Mouse (Mus musculus) heart, embryonic 13.5 days (tissue): ENCODE data around the gene Lrp11. TPM values are rescaled to one million over a fixed set of nuclear protein-coding genes. Genes with fewer than 3 reads are reported as not detected.

Experiments used
- ATAC-seq: fragments of 200-750 bp; cut with Nextera tagmentation; 2 replicates; pipeline ENCODE4 v1.8.0; 2017; ENCODE audit warnings: moderate TSS enrichment; ENCODE audit not compliant: insufficient number of reproducible peaks, low FRiP score, low TSS enrichment; ENCODE audit errors: extremely low read depth
- H3K27ac ChIP-seq: fragments of 300-500 bp; sonication (generic); replicated peaks from 2 replicates; pipeline ENCODE4 v1.5.1; 2015; ENCODE audit warnings: moderate library complexity, mild to moderate bottlenecking, inconsistent platforms
- H3K27me3 ChIP-seq: fragments of 300-500 bp; sonication (generic); replicated peaks from 2 replicates; pipeline ENCODE4 v1.6.1; 2015; ENCODE audit warnings: mild to moderate bottlenecking, inconsistent platforms
- H3K36me3 ChIP-seq: fragments of 300-500 bp; sonication (generic); 2 replicates; pipeline ENCODE4 v1.6.1; 2015; ENCODE audit warnings: mild to moderate bottlenecking, inconsistent platforms
- H3K4me1 ChIP-seq: fragments of 300-500 bp; sonication (generic); 2 replicates; pipeline ENCODE4 v1.6.1; 2015; ENCODE audit warnings: inconsistent platforms
- H3K4me2 ChIP-seq: fragments of 300-500 bp; sonication (generic); 2 replicates; pipeline ENCODE4 v1.6.1; 2015; ENCODE audit warnings: inconsistent platforms, mild to moderate bottlenecking, moderate library complexity
- H3K4me3 ChIP-seq: fragments of 300-500 bp; sonication (generic); 2 replicates; pipeline ENCODE4 v1.5.1; 2015; ENCODE audit warnings: moderate library complexity, mild to moderate bottlenecking, inconsistent platforms
- H3K9ac ChIP-seq: fragments of 300-500 bp; sonication (generic); 2 replicates; pipeline ENCODE4 v1.6.1; 2015; ENCODE audit warnings: inconsistent platforms, mild to moderate bottlenecking, moderate library complexity
- H3K9me3 ChIP-seq: fragments of 300-500 bp; sonication (generic); 2 replicates; pipeline ENCODE4 v1.6.1; 2016; ENCODE audit warnings: inconsistent platforms
- WGBS: fragments of 180-500 bp; shearing (Covaris S2); methylation state at CpG from one replicate; pipeline ENCODE4 v1.1.7; 2015; ENCODE audit warnings: mixed read lengths; 5-methylcytosine and 5-hydroxymethylcytosine counted together
- polyA plus RNA-seq: library from polyadenylated mRNA; unstranded; fragments of >200 nt; fragmentation: Nextera tagmentation; extraction: Ambion mirVana; gene quantifications from 2 replicates; pipeline ENCODE4 v1.2.1, GENCODE M21; 2015

Gene Lrp11
- polyA plus RNA-seq, result 1.5 and 1.9 TPM in 2 replicates

DNA sequence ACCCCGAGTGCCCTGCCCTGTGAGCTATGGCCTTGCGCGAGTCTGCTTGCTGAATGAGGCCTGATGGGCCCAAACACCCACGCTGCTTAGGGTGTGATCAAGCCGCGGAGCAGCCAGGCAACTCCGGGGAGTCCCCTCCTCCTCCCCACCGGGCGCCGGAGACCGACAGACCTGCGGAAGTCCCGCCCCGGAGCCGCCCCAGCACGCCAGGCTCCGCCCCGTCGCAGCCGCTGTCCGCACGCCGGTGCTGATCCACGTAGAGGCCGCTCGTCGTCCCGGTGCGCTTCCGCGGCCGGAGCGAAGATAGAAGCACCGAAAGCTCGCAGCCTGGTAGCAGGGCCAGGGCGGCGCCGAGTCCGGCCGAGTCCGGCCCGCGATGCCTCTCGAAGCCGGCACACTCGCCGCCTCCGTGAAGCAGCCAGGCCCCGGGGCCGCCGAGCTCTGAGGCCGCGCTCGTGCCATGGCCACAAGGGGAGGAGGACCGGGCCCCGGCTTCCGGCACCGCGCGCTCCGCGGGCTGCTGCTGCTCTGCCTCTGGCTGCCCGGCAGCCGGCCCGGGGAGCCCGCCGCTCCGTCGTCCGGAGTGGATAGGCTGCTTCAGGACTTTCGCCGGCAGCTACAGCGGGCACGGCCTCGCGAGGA lies at the start of gene Lrp11:
TSS of gene Lrp11 (plus strand) at position 209 of the 642 bp plus-strand sequence.
- peak; percentile 83 for ATAC-seq
- peak within 1 kb of the TSS; percentile 67 for H3K4me3 ChIP-seq
- H3K4me2 ChIP-seq, result peak within 1 kb of the TSS; percentile 99
- peaks cover 12% of the 10 kb centered on the region for H3K4me1 ChIP-seq
- H3K36me3 ChIP-seq, result no peaks in the 10 kb centered on the region
- H3K9ac ChIP-seq, result peak within 1 kb of the TSS; percentile 81
- H3K9me3 ChIP-seq, result no peaks in the 10 kb centered on the region
- peaks cover 28% of the 10 kb centered on the region for H3K27me3 ChIP-seq
- H3K27ac ChIP-seq, result no peak within 1 kb of the TSS
- WGBS, result under 1% methylated on average over 76 of the region's 76 CpGs

DNA sequence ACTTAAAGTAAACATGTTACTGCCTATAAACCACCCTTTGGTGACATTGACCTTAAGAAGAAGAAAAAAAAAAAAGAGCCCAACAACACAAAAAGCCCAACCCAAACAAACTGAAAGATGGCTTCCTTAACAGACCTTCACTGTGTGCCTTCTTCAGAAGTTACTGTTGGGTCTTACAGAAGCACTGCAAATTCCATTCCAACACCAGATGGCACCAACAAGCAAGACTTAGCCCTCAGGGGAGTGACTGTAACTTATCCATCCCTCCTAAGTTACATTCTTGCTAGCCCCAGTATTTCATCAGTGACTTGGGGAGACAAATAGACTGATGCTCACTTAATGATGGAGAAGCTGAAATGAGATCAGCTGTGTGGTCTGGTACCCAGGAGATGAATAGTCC lies 11.6 kb upstream of the Lrp11 start:
- H3K4me2 ChIP-seq, result no peak overlapping the region
- H3K9me3 ChIP-seq, result no peaks in the 10 kb centered on the region
- no peak overlapping the region for H3K27ac ChIP-seq
- H3K27me3 ChIP-seq, result peaks cover 9% of the 10 kb centered on the region; the same call in 1 of the 2 replicates
- H3K4me1 ChIP-seq, result peaks cover 9% of the 10 kb centered on the region
- H3K4me3 ChIP-seq, result no peak overlapping the region
- no peak for ATAC-seq
- H3K36me3 ChIP-seq, result no peaks in the 10 kb centered on the region
- H3K9ac ChIP-seq, result no peak overlapping the region

- ATAC-seq, result no peak
- Histone ChIP-seq H3K9me3 (no peaks in the 10 kb centered on the region), H3K9ac (no peak overlapping the region), H3K4me1 (peaks cover 9% of the 10 kb centered on the region), H3K4me2 (no peak overlapping the region), H3K27ac (no peak overlapping the region), H3K27me3 (peaks cover 14% of the 10 kb centered on the region; the same call in 1 of the 2 replicates), H3K36me3 (no peaks in the 10 kb centered on the region), H3K4me3 (no peak overlapping the region)
- WGBS, result 68% methylated on average over 2 of the region's 2 CpGs
These were observed 8.2 kb upstream of the Lrp11 start for GRCm38 (mm10) chr10:7581401-7581800.

DNA sequence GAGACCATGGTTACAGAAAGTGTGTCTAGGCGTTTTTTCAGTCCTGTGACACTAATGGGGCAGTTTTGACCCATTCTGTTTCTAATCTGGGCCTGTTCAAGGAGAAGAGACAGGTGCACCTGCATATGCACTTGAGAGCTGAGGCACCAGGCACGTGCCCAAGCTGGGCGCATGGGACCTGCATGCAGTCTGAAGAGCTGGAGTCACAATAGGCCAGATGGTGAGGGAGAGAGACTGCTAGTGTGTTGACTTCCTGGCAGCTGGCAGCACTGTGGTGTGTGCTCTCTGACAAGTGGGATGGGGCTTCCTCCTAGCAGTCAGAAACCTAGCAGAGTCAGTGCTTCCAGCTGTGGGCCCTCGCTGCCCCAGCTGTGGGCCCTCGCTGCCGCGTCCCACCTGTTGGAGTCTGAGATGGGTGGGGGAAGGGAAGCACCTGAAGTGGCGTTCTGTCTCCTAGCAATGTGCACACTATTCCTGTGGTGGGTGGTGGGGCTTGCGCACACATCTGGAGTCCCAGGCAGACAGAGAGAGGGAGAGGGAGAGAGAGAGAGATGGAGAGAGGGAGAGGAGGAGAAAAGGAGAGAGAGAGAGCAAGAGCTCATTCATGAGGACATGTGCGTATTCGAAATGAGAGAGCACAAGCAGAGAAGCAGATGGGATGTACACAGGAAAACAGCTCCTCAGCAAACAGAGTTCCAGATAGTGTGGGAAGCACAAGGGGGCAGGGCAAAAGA lies 7.3 kb upstream of the Lrp11 start:
- no peak overlapping the region for H3K27ac ChIP-seq
- WGBS, result 26% methylated on average over 11 of the region's 11 CpGs
- H3K9ac ChIP-seq, result no peak overlapping the region
- no peaks in the 10 kb centered on the region for H3K36me3 ChIP-seq
- H3K4me3 ChIP-seq, result no peak overlapping the region
- ATAC-seq, result no peak
- peaks cover 14% of the 10 kb centered on the region; the same call in 1 of the 2 replicates for H3K27me3 ChIP-seq
- H3K9me3 ChIP-seq, result no peaks in the 10 kb centered on the region
- no peak overlapping the region for H3K4me2 ChIP-seq
- H3K4me1 ChIP-seq, result peaks cover 9% of the 10 kb centered on the region

DNA sequence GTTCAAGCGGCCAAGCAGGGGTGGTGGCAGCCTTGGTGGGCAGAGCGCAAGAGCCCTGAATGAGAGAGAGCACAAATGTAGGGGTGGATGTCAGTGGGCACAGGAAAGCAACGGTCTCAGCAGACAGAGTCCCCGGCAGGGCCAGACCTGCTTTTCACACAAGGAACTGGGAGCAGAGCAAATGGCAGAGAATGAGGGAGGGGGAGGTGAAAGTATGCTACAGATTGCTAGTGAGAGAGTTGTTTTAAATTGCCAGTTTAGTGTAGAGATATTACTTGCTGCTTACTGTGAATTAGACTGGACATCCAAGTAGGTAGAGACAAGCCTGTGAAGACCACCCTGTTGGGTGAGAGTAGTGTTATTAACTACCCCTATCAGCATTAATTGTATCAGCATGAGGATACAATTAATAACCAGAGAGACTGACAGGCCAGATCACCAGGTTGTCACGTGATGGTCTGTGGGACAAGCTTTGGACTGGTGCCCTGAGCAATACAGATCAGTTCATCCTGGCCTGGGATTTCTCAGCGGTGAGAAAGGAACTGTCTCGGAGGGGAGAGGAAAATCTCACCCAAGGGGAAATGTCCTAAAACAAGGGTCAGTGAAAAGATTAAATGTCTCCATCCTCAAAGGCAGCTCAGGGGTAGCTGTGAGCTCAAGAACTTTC lies 6.6 kb upstream of the Lrp11 start:
- peaks cover 9% of the 10 kb centered on the region for H3K4me1 ChIP-seq
- H3K4me2 ChIP-seq, result no peak overlapping the region
- no peak overlapping the region for H3K4me3 ChIP-seq
- H3K27ac ChIP-seq, result no peak overlapping the region
- no peak overlapping the region for H3K9ac ChIP-seq
- H3K27me3 ChIP-seq, result peaks cover 14% of the 10 kb centered on the region; the same call in 1 of the 2 replicates
- WGBS, result 36% methylated on average over 7 of the region's 7 CpGs
- no peaks in the 10 kb centered on the region for H3K36me3 ChIP-seq
- ATAC-seq, result no peak
- no peaks in the 10 kb centered on the region for H3K9me3 ChIP-seq

- 58% methylated on average over 2 of the region's 2 CpGs for WGBS
- Histone ChIP-seq H3K4me3 (no peak overlapping the region), H3K9ac (no peak overlapping the region), H3K4me1 (peaks cover 21% of the 10 kb centered on the region), H3K27me3 (peaks cover 29% of the 10 kb centered on the region), H3K4me2 (no peak overlapping the region), H3K27ac (no peak overlapping the region), H3K36me3 (no peaks in the 10 kb centered on the region), H3K9me3 (no peaks in the 10 kb centered on the region)
- ATAC-seq, result no peak
These were observed 2.8 kb upstream of the Lrp11 start for GRCm38 (mm10) chr10:7586771-7587170.

GRCm38 (mm10) chr10:7590234-7590689 lies 662 bp downstream of the Lrp11 start:
- Histone ChIP-seq H3K36me3 (no peaks in the 10 kb centered on the region), H3K27ac (no peak overlapping the region), H3K27me3 (peaks cover 28% of the 10 kb centered on the region), H3K4me1 (peaks cover 12% of the 10 kb centered on the region), H3K4me2 (peak overlapping the region; percentile 99), H3K4me3 (peak overlapping the region; percentile 67), H3K9me3 (no peaks in the 10 kb centered on the region), H3K9ac (peak overlapping the region; percentile 75)
- WGBS, result under 1% methylated on average over 53 of the region's 54 CpGs
- no peak for ATAC-seq

GRCm38 (mm10) chr10:7590792-7591191 lies 1.2 kb downstream of the Lrp11 start:
- WGBS, result 6% methylated on average over 8 of the region's 8 CpGs
- peaks cover 12% of the 10 kb centered on the region for H3K4me1 ChIP-seq
- peak overlapping the region; percentile 99 for H3K4me2 ChIP-seq
- peak overlapping the region; percentile 67 for H3K4me3 ChIP-seq
- no peak for ATAC-seq
- no peak overlapping the region for H3K27ac ChIP-seq
- H3K36me3 ChIP-seq, result no peaks in the 10 kb centered on the region
- H3K9me3 ChIP-seq, result no peaks in the 10 kb centered on the region
- peaks cover 25% of the 10 kb centered on the region for H3K27me3 ChIP-seq
- peak overlapping the region; percentile 75; the same call in 1 of the 2 replicates for H3K9ac ChIP-seq

- Histone ChIP-seq H3K4me2 (no peak overlapping the region), H3K36me3 (no peaks in the 10 kb centered on the region), H3K4me1 (peaks cover 9% of the 10 kb centered on the region), H3K9me3 (no peaks in the 10 kb centered on the region), H3K4me3 (no peak overlapping the region), H3K27me3 (peaks cover 24% of the 10 kb centered on the region), H3K27ac (no peak overlapping the region), H3K9ac (no peak overlapping the region)
- 44% methylated on average over 7 of the region's 7 CpGs for WGBS
- ATAC-seq, result no peak
These were observed 5.2 kb downstream of the Lrp11 start for GRCm38 (mm10) chr10:7594797-7595196.

- Histone ChIP-seq H3K4me3 (no peak overlapping the region), H3K27ac (no peak overlapping the region), H3K27me3 (peaks cover 13% of the 10 kb centered on the region), H3K4me2 (no peak overlapping the region), H3K9ac (no peak overlapping the region), H3K36me3 (no peaks in the 10 kb centered on the region), H3K4me1 (no peaks in the 10 kb centered on the region), H3K9me3 (no peaks in the 10 kb centered on the region)
- 68% methylated on average over 1 of the region's 1 CpGs for WGBS
- no peak for ATAC-seq
These were observed 6.7 kb downstream of the Lrp11 start for GRCm38 (mm10) chr10:7596251-7596650.

GRCm38 (mm10) chr10:7598177-7598576 lies 8.6 kb downstream of the Lrp11 start:
- Histone ChIP-seq H3K27ac (no peak overlapping the region), H3K36me3 (no peaks in the 10 kb centered on the region), H3K27me3 (no peaks in the 10 kb centered on the region), H3K9ac (no peak overlapping the region), H3K4me2 (no peak overlapping the region), H3K4me3 (no peak overlapping the region), H3K9me3 (no peaks in the 10 kb centered on the region), H3K4me1 (no peaks in the 10 kb centered on the region)
- no peak for ATAC-seq
- WGBS, result 78% methylated on average over 7 of the region's 7 CpGs
